Mouse (Mus musculus): ENCODE measurements around the gene Col4a3.

Col4a3 gene

DNA sequence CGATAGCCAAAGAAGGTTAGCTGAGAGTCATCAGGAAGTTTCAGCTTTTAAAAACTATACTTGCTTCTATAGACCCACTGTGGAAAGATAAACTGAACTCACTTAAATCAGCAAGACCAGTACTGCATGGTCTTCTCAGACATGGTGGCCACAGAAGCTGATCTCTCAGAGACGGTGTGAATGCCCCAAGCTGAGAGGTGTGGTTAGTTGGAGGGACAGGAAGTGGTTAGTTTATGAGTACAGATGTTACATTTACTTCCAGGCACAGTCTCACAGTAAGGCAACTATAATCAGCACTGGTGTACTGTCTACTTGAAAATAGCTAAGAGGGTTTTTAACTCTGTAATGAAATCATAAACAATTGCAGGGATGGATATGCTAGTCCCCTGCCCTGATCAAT, 75.5 kb downstream of the Col4a3 start:
- in situ Hi-C loops (cut with MboI, MseI), result no loop called here

DNA sequence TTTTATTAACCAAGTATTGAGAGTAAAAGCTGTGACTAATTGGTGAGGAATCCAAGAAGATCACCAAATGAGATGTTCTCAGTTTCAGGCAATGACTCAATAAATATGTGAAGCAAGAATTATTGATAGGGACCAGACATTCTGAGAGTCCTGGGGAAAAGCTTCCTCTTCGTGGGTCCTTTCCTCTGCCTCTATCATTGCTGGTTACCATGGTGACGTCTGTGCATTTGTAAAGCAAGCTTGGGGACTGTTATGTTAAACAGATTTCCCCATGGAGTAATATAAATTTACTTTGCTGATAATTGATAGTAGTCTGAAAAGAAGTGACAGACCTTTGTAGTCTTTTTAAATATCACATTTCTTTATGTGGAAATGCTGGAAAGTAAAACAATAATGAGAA, 76.8 kb downstream of the Col4a3 start:
- in situ Hi-C loops (cut with MboI, MseI), result no loop called here

DNA sequence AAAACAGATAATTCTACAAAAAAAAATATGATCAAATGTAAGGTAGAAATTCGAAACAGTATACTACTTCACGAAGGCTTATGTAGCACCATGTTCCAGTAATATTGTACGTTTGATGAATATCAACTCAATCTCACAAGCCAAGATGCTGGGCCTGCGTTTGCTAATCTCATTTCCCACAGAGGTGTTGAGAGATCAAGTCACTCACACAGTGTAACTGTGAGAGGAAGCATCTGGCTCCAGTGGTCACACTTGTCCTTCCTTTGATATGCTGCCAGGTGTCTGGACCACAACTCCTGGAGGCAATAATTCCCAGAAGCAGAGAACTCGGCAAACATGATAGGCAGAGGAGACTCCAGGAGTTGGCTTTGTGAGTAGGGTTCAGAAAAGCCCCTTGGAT, 99.6 kb downstream of the Col4a3 start:
- in situ Hi-C loops (cut with MboI, MseI), result no loop called here

DNA sequence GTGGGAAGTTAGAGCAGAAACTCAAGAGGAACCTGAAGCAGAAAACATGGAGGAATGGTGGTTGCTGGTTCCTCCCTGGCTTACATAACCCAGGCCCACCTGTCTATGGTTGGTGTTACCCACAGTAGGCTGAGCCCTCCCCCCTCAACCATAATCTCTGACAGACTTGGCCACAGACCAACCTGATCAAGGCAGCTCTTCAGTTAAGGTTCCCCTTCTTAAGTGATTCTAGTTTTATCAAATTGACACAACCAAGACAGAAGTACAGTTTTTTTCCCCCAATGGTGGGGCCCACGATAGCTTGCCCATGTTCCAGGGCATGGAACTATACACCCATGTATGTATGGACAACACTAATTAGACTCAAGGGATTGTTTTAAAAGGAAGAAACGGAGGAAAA, 100.1 kb downstream of the Col4a3 start:
- in situ Hi-C loops (cut with MboI, MseI), result no loop called here

DNA sequence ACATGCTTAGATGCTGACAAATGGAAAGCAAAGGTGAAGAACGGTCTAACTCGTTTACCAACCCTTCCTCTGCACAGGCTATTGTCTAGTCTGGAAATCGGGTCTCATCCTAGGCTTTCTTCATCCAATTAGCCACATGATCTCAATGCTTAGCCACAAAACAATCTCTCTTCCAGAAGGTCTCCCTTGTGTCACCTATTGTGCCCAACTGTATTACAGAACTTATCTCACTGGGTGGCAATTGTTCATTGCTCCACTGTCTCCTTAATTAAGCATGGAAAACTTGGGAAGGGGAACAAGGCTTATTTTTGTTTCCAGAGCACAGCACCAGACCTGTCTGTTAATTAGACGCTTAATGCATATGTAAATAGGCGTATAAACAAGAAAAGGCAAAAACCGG, 101.2 kb downstream of the Col4a3 start:
- in situ Hi-C loops (cut with MboI, MseI), result no loop called here

DNA sequence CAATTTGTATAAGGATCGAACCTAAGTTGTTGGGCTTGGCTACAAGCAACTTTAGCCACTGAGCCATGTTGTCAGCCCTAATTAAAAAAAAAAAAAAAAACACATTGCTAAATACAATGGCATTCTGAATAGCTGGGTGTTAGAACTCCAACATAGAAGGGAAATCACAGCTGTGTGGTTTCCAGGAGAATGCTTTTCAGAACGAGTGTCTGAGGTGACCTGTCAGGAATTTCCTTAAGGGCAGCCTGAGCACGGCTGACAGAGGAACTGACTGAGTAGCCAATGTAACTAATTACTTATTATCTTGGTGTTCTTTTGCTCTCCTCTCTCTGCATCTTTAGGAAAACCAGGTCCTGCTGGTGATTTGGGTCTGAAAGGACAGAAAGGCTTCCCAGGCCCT, 109.2 kb downstream of the Col4a3 start:
- in situ Hi-C loops (cut with MboI, MseI), result no loop called here

DNA sequence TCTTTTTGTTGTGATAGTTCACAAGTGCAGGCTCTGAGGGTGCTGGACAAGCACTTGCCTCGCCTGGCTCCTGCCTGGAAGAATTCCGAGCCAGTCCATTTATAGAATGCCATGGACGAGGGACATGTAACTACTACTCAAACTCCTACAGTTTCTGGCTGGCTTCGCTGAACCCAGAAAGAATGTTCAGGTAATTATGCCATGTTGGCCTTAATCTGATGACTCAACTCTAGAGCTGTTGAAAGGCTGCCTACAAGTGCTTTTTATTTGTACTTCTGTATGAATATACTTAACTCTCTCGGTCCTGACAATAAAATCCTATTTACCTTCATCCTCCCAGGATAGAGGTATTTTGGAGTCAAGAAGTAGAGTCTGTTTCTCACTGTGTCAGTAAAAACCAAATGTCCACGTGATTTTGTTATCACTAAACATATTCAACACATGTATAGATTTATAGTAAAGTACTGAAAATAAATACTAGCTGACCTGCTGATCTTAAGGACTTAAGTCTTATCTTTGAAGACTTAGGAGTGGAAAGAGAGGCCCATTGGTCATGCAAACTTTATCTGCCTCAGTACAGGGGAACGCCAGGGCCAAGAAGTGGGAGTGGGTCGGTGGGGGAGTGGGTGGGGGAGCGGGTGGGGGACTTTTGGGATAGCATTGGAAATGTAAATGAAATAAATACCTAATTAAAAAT, 131.2 kb downstream of the Col4a3 start:
- in situ Hi-C loops (cut with MboI, MseI), result no loop called here

DNA sequence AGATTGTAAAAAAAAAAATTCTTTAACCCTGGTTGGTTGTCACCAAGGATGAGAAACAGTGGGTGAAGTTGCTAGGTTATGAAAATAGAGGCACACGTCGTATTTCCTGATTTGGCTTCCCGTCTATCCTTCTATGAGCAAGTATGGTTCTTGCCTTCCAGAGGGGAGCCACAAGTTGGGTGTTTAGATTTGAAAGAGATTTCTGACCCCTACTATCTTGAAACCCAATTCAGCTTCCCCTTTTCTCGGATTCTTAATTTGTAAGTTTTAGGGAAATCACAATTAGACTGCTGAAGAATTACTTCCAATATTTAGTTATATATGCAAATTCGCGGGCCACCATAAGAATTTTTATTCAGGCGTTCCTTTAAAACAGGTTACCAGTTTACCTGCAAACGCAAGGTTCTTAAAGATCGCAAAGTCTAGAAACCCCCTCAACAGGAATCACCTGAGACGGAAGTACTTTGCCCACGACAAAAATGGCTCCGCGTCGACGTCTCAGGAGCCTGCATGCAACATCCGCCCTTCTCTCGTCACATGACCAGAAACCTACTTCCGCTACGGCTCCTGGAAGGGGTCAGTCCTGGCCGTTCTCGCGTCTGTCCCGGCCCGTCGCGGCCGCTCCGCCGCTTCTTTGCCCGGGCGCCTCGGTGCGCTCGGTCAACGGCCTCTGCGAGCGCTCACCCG, 137.8 kb downstream of the Col4a3 start, which contains the start of gene Mff:
Gene Mff, plus strand, starts transcription at position 552 of the 687 bp plus-strand sequence.
- in situ Hi-C loops (cut with MboI, MseI), result loop anchor here (5.0 kb wide), 1 partner anchor 407 kb away; the partner anchor contains the start of gene Rhbdd1

DNA sequence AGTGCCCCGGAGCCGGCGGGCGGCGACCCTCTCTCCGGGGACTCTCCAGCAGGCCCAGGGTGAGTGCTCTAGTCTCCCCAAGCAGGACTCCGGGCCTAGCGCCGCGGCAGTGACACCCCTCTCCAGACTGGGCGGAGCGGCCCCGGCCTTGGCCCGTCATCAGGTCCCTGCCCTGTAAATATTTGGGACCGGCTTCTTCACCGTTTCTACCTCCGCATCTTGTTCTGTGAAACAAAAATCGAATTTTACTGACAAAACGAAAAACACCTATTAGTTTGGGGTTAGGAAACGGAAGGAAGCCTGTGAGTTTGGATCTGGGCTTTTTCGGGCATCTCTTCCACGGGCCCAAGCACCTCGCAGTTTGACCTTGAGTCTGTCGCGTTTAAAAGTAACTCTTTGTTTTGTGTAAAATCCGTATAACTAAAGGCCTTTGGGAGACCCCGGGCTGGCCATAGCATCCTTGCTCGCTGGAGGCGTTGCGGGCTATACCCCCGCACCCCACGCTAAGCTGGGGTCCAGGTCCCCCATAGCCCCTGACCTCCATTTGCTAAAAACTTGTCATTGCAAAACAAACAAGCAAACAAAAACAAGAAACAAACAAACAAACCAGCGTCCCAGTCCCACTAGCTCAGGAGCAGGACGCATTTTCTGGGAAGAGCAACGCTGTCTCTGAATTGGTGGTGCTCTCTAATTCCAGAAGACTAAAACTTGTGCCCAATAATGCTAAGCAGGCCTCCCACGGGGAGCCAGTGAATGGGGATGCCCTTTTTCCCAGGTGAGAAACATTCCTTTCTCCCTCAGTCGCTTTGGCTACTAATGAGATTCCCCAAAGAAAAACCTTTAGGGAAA, 138.5 kb downstream of the Col4a3 start:
- in situ Hi-C loops (cut with MboI, MseI), result no loop called here

DNA sequence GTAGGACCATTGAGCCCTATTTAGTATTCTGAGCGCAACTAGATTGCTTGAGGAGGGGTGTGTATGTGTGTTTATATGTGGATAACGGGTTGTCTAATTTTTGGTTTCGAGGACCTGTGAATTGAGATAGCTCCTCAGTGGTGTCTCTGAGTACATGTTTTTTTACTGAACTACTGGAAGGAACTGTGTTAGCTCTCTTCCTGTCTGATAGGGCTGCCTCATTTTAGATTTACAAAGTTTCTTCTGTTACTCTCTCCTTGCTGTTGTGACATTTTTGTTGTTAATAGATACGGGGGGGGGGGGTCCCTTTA, 139.1 kb downstream of the Col4a3 start:
- in situ Hi-C loops (cut with MboI, MseI), result no loop called here

DNA sequence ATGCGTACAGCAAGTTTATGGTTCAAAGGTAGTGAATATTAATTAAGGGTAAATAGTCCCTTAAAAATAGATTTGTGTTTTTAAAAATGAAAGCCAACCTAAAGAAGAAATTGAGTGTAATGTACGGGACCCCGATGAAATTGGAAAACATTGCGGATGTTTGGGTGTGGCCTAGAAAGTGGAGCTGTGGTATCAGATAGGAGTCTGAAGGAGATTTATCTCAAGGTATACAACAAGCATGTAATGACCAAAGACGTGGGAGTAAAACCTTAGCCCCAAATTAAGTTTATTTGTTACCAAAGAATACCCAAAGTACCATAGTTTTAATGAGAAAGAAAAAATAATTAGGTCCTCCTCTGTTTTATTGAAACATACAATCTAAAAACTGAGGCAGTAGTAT, 139.8 kb downstream of the Col4a3 start:
- in situ Hi-C loops (cut with MboI, MseI), result no loop called here

DNA sequence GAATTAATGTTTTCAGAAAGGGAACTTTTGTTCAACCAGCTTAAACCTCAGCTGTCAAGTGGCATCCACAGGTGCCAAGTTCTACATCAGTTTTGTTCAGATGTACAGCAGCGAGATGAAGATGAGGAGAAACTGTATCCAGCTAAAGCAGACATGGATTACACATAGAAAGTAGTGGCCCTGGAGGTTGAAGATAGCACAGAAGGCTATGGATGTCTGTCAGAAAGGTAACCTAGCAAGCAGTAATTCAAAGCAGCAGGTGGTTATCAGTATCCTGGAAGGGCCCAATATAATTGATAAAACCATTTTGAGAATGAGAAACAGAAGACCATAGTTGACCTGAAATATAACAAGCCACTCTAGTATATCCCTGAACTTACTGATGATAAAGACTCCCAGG, 146.6 kb downstream of the Col4a3 start:
- in situ Hi-C loops (cut with MboI, MseI), result no loop called here

DNA sequence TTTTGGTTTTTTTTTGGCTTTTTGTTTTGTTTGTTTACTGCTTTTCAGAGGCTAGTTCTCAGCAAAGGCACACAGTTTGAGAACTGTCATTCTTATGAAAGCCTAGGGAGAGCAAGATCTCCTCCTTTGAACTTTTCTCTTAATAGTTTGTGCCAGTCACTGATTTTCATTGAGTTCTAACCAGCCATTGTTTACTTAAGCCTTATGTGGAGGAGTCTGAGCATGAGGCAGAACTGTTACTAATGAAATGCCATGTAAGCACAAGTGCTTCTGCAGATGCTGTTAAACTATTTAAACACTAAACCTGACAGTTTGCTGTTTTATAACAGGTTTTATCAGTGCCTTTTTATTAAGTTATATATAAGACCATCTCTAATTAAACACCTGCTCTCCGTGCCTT, 151.3 kb downstream of the Col4a3 start:
- in situ Hi-C loops (cut with MboI, MseI), result no loop called here

DNA sequence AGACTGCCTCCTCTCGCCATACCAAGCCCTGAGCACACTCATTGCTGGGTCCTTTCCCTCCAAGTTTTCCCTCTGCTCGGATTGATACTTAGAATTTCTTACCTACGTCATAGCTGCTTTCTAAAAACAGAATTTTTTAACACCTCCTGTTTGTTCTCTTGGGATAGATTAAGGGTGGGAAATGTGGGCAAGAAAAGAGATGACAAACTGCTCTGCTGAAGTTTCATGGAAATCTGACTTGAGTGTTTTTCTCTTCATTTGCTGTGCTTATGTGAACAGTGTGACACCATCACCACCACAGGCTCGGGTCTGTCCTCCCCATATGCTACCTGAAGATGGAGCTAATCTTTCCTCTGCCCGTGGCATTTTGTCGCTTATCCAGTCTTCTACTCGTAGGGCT, 154.8 kb downstream of the Col4a3 start:
- in situ Hi-C loops (cut with MboI, MseI), result no loop called here

DNA sequence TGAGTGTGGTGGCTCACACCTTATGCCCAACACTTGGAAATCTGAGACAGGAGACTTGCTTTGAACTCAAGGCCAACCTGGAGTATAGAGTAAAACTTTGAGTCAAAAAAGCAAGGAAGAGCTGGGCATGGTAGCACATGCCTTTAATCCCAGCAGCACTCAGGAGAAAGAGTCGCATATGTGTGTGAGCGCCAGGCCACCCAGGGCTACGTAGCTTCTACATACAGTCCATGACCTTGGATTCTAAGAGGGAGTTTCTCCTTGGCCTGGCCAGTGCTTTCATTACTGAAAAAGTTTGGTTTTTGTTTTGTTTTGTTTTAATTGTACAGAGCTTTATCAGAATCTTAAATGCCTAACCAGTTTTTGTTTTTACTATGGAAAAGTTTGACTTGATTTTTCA, 157.2 kb downstream of the Col4a3 start:
- in situ Hi-C loops (cut with MboI, MseI), result no loop called here

DNA sequence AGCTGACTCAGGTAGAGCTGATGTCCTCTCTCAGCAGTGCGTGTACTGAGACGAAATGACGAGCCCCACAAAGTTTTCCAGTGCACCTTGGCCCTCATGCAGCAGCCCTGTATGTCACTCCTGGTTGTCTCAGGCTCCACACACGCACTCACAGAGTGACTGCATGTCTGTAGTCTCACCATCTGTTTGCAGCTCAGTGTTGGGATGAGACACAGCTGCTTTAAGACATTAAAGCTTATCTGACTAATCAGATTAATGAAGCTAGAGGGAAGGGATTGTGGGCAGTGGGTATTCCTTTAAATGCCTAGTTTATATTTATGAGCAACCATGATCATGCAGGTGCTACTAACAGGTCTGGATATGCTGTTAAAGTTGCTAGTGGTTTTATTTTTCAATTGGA, 159.7 kb downstream of the Col4a3 start:
- in situ Hi-C loops (cut with MboI, MseI), result no loop called here

DNA sequence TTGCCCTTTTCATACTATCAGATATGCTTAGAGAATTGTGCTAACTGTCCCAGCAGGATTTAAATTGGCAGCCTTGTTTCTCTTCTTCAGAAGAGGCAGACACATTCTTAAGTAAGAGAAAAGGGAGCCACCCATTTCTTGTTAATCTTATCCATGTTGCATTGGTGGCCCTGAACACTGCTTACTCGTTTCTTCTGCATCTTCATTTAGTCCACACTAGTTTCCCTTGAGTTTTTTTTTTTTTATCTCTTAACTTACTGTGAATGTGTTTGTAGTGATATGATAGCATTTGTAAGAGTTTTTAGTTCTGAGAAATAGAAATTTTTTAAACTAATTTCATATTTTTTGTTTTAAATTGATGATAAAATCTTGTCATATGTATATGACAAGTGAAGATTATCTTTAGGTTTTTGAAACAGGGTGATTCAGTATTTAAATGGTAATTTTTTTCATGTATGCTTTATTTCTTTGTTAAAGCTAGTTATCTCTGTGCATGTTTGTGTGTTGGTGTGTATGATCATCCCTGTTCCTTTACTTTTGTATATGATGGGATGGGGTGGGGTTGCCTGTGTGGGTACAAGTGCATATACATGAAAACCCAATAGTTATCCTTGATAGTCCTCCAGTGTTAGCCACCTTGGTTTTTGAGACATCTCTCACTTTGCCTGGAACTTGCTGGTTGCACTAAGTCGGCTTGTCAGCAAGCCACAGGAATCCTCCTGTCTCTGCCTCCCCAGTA, 161.2 kb downstream of the Col4a3 start:
- in situ Hi-C loops (cut with MboI, MseI), result no loop called here

DNA sequence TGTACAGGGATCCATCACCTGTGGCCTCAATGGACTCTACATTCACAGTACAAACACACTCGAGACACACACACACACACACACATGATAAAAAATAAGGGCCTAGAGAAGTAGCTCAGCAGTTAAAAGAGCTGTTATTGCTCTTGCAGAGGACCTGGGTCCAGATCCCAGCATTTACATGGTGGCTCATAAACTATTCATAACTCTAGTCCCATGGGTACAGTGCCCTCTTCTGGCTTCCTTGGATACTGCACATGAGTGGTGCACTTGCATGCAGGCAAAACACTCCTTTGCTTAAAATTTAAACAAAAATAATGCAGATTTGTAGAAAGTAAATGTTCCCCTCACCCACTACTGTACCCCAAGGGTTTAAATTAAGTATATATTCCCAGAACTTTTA, 172.8 kb downstream of the Col4a3 start:
- in situ Hi-C loops (cut with MboI, MseI), result loop anchor here (25.0 kb wide), 2 partner anchors 953 to 1253 kb away; no protein-coding TSS in a partner anchor

DNA sequence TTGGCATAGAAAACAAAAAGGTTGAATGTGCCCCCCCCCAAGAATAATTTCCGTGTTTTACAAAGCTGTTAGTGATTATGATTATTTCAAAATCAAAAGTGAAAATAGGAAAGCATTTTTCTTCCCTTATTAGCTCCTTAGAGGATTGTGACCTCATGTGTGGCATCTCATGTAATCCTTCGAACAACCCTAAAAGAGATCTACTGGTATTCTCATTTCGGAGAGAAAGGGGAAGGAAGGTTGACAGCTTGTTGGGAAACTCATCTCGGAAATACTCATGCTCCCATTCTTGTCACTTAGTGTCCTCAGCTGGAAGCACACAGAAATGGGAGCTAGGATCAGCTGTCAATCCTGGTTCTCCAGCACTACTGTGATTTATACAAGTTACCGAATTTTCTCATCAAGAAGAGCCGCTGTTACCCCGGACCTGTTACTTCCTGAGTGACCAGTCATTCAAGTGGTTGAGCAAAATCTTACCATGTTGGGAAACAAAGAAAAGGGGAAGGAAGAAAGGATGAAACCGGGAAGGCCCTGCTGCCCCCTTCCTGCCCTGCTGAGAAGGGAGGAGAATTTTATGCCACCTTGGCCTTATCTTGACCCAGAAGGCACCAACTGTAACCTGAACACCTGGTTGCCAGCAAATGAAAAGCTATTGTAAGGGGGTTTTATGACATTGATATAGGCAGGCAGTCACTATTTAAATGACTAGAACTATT, 174.9 kb downstream of the Col4a3 start:
- in situ Hi-C loops (cut with MboI, MseI), result loop anchor here (25.0 kb wide), 2 partner anchors 951 to 1251 kb away; no protein-coding TSS in a partner anchor

DNA sequence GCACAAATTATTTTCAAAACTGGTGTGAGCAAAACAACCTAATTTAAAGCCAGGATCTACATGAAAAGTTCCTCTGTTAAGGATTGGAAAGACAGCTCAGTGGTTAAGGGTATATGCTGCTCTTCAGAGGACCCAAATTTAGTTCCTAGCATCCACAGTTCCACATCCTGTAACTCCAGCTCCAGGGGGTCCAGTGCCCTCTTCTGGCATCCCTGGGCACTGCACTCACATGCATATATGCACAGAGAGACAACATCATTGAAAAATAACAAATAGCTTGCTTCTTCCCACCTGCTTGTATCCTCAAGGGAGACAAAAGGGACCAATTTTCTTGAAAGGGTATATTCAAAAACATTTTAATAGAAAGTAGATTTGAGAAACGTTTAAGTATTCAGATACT, 175.6 kb downstream of the Col4a3 start:
- in situ Hi-C loops (cut with MboI, MseI), result loop anchor here (25.0 kb wide), 2 partner anchors 950 to 1250 kb away; no protein-coding TSS in a partner anchor

DNA sequence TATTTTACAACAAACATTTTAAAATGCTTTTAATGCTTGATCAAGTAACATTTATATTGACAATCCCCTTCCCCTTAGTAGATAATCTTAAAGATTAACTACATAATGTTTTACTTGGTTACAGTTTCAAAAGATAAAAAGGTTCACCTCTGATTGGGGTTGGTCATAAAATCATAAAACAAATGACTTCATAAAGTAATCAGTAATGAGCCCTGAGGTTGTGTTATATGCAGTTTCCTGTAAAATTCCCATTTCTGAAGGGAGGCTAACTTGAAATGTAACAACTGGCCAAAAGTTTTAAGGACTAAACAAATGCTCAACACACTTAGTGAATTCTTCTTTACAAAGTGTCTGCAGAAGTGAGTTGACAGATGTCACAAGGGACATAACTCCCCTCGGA, 179.5 kb downstream of the Col4a3 start:
- in situ Hi-C loops (cut with MboI, MseI), result loop anchor here (25.0 kb wide), 2 partner anchors 946 to 1246 kb away; no protein-coding TSS in a partner anchor
